Mouse (Mus musculus) embryonic fibroblast, embryonic 13.5 days (primary cell): ENCODE measurements around the gene E130116L18Rik.

ENCODE experiments used
- CTCF ChIP-seq: IDR thresholded peaks from 2 replicates; pipeline ENCODE4 v1.5.1; 2011; ENCODE audit warnings: mild to moderate bottlenecking, control low read depth, low read length, moderate library complexity, borderline replicate concordance; ENCODE audit not compliant: insufficient read depth
- POLR2A ChIP-seq: IDR thresholded peaks from 2 replicates; pipeline ENCODE4 v1.6.1; 2011; ENCODE audit warnings: low read depth, mild to moderate bottlenecking, control low read depth, low read length, moderate library complexity

DNA sequence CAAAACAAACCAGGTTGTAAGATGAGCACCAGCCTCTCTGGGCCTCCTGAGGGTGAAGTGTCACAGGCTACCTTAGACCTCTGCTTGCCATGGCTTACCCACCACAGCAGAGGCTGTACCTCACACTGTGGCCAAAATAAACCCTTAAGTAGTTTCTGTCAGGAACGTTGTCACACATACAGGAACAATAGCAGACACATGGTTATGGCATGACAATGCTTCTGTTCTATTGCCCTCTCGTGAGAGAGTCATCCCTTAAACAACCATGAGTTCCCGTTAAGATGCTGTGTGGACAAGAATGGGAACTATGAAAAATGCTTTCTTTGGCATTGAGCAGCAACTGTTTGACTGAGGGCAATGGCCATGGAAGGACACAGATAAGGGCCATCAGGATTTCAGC lies 1.3 kb downstream of the E130116L18Rik start, which contains the start of gene Galnt11:
- TF ChIP-seq CTCF (no peak), POLR2A (no peak)
